Mouse (Mus musculus) stomach, embryonic 14.5 days (tissue): ENCODE measurements around the gene Apoc2. TPM values are rescaled to one million over a fixed set of nuclear protein-coding genes. Genes with fewer than 3 reads are reported as not detected.

ENCODE experiments used
- ATAC-seq: fragments of 200-750 bp; cut with Nextera tagmentation; 2 replicates; pipeline ENCODE4 v1.8.0; 2017; ENCODE audit warnings: low read depth, moderate TSS enrichment; ENCODE audit not compliant: insufficient number of reproducible peaks, insufficient read depth, low FRiP score
- H3K27ac ChIP-seq: fragments of 300-500 bp; sonication (generic); 2 replicates; pipeline ENCODE4 v1.5.1; 2014; ENCODE audit warnings: mild to moderate bottlenecking, low read length, moderate library complexity, mixed read lengths
- H3K27me3 ChIP-seq: fragments of 300-500 bp; sonication (generic); 2 replicates; pipeline ENCODE4 v1.6.1; 2014; ENCODE audit warnings: low read length, control low read depth, mixed read lengths; ENCODE audit not compliant: control insufficient read depth, insufficient read depth
- H3K36me3 ChIP-seq: fragments of 300-500 bp; sonication (generic); 2 replicates; pipeline ENCODE4 v1.6.1; 2014; ENCODE audit warnings: mild to moderate bottlenecking, control low read depth, low read length, moderate library complexity, mixed read lengths; ENCODE audit not compliant: control insufficient read depth, insufficient read depth
- H3K4me1 ChIP-seq: fragments of 300-500 bp; sonication (generic); 2 replicates; pipeline ENCODE4 v1.6.1; 2014; ENCODE audit warnings: low read length, control low read depth, mixed read lengths; ENCODE audit not compliant: control insufficient read depth, insufficient read depth
- H3K4me2 ChIP-seq: fragments of 300-500 bp; sonication (generic); replicated peaks from 2 replicates; pipeline ENCODE4 v1.6.1; 2014; ENCODE audit warnings: low read depth, low read length, control low read depth
- H3K4me3 ChIP-seq: fragments of 300-500 bp; sonication (generic); 2 replicates; pipeline ENCODE4 v1.5.1; 2014; ENCODE audit warnings: low read depth, low read length, control low read depth
- H3K9ac ChIP-seq: fragments of 300-500 bp; sonication (generic); replicated peaks from 2 replicates; pipeline ENCODE4 v1.6.1; 2014; ENCODE audit warnings: low read depth, mild to moderate bottlenecking, control low read depth, low read length, moderate library complexity, mixed read lengths
- H3K9me3 ChIP-seq: fragments of 300-500 bp; sonication (generic); 2 replicates; pipeline ENCODE4 v1.6.1; 2016; ENCODE audit warnings: low read depth, low read length, control low read depth; ENCODE audit not compliant: control insufficient read depth
- WGBS: fragments of 180-500 bp; shearing (Covaris S2); extraction: QIAGEN DNeasy Blood & Tissue Kit; methylation state at CpG from one replicate; pipeline ENCODE4 v1.1.7; 2014; 5-methylcytosine and 5-hydroxymethylcytosine counted together
- polyA plus RNA-seq: library from polyadenylated mRNA; unstranded; fragments of >200 nt; fragmentation: Nextera tagmentation; extraction: Ambion mirVana; gene quantifications from 2 replicates; pipeline ENCODE4 v1.2.1, GENCODE M21; 2014

The Apoc2 gene
- polyA plus RNA-seq, 1 experiment from 2014 or later = 1.9 TPM

- no peaks in the 10 kb centered on the region for H3K27me3 ChIP-seq
- peaks cover 17% of the 10 kb centered on the region for H3K4me1 ChIP-seq
- H3K9ac ChIP-seq = peak within 1 kb of the TSS; percentile 99
- H3K36me3 ChIP-seq = no peaks in the 10 kb centered on the region
- WGBS = under 1% methylated on average over 61 of the region's 63 CpGs
- H3K27ac ChIP-seq = peak within 1 kb of the TSS; percentile 97
- H3K4me2 ChIP-seq = peak within 1 kb of the TSS; percentile 91
- H3K9me3 ChIP-seq = no peaks in the 10 kb centered on the region
- ATAC-seq = peak; percentile 87
- peak within 1 kb of the TSS; percentile 100 for H3K4me3 ChIP-seq
Observed at GRCm38 (mm10) chr7:19664955-19665841, 12.5 kb downstream of the Apoc2 start, which contains the start of gene Clptm1. Gene Clptm1, minus strand, starts transcription at chr7:19665033.

- Histone ChIP-seq H3K9ac (peak overlapping the region; percentile 99), H3K4me3 (peak overlapping the region; percentile 100)
- ATAC-seq = peak; percentile 38
Observed at GRCm38 (mm10) chr7:19664455-19664954, 13.2 kb downstream of the Apoc2 start.

GRCm38 (mm10) chr7:19663940-19664339 lies 13.8 kb downstream of the Apoc2 start:
- peak overlapping the region; percentile 91 for H3K4me2 ChIP-seq
- ATAC-seq = no peak
- no peaks in the 10 kb centered on the region for H3K9me3 ChIP-seq
- H3K27ac ChIP-seq = peak overlapping the region; percentile 63; the same call in 1 of the 2 replicates
- H3K9ac ChIP-seq = peak overlapping the region; percentile 99
- H3K4me3 ChIP-seq = peak overlapping the region; percentile 100
- no peaks in the 10 kb centered on the region for H3K27me3 ChIP-seq
- peaks cover 13% of the 10 kb centered on the region for H3K4me1 ChIP-seq
- 13% methylated on average over 8 of the region's 8 CpGs for WGBS
- no peaks in the 10 kb centered on the region; the same call in 1 of the 2 replicates for H3K36me3 ChIP-seq

More at GRCm38 (mm10) chr7:19664455-19664954, 13.2 kb downstream of the Apoc2 start:
- H3K9me3 ChIP-seq = no peaks in the 10 kb centered on the region
- under 1% methylated on average over 37 of the region's 37 CpGs for WGBS
- no peaks in the 10 kb centered on the region; the same call in 1 of the 2 replicates for H3K36me3 ChIP-seq
- peak overlapping the region; percentile 63 for H3K27ac ChIP-seq
- H3K27me3 ChIP-seq = no peaks in the 10 kb centered on the region
- H3K4me1 ChIP-seq = peaks cover 17% of the 10 kb centered on the region
- peak overlapping the region; percentile 91 for H3K4me2 ChIP-seq

- H3K4me3 ChIP-seq = no peak overlapping the region
- H3K4me1 ChIP-seq = no peaks in the 10 kb centered on the region
- H3K9ac ChIP-seq = no peak overlapping the region
- H3K27ac ChIP-seq = no peak overlapping the region
- H3K9me3 ChIP-seq = no peaks in the 10 kb centered on the region
- no peaks in the 10 kb centered on the region for H3K27me3 ChIP-seq
- ATAC-seq = no peak
- H3K4me2 ChIP-seq = no peak overlapping the region
- peaks cover 49% of the 10 kb centered on the region for H3K36me3 ChIP-seq
- 95% methylated on average over 2 of the region's 2 CpGs for WGBS
Observed at GRCm38 (mm10) chr7:19652614-19653013, 25.1 kb downstream of the Apoc2 start.

GRCm38 (mm10) chr7:19651063-19651786 lies 26.5 kb downstream of the Apoc2 start:
- Histone ChIP-seq H3K4me2 (no peak overlapping the region), H3K36me3 (peaks cover 58% of the 10 kb centered on the region)
- 88% methylated on average over 6 of the region's 6 CpGs for WGBS

GRCm38 (mm10) chr7:19641223-19641622 lies 36.5 kb downstream of the Apoc2 start:
- H3K27me3 ChIP-seq = no peaks in the 10 kb centered on the region
- H3K9me3 ChIP-seq = no peaks in the 10 kb centered on the region
- WGBS = 94% methylated on average over 4 of the region's 4 CpGs
- no peak overlapping the region for H3K4me2 ChIP-seq
- H3K36me3 ChIP-seq = peaks cover 77% of the 10 kb centered on the region
- no peak overlapping the region for H3K9ac ChIP-seq
- ATAC-seq = no peak
- H3K4me1 ChIP-seq = no peaks in the 10 kb centered on the region
- H3K27ac ChIP-seq = no peak overlapping the region
- no peak overlapping the region for H3K4me3 ChIP-seq

More at GRCm38 (mm10) chr7:19651063-19651786, 26.5 kb downstream of the Apoc2 start:
- Histone ChIP-seq H3K27me3 (no peaks in the 10 kb centered on the region), H3K9ac (no peak overlapping the region), H3K4me1 (no peaks in the 10 kb centered on the region), H3K9me3 (no peaks in the 10 kb centered on the region), H3K27ac (no peak overlapping the region), H3K4me3 (no peak overlapping the region)
- ATAC-seq = no peak

- Histone ChIP-seq H3K36me3 (peaks cover 65% of the 10 kb centered on the region), H3K4me3 (no peak overlapping the region), H3K4me2 (no peak overlapping the region), H3K27me3 (no peaks in the 10 kb centered on the region), H3K4me1 (no peaks in the 10 kb centered on the region), H3K9ac (no peak overlapping the region), H3K9me3 (no peaks in the 10 kb centered on the region), H3K27ac (no peak overlapping the region)
- ATAC-seq = no peak
- whole genome bisulfite sequencing = 87% methylated on average over 11 of the region's 11 CpGs
Observed at GRCm38 (mm10) chr7:19635074-19635827, 42.5 kb downstream of the Apoc2 start.

- Histone ChIP-seq H3K4me1 (0 out of 2 replicates have a peak, but pooled peaks cover 3% of the 10 kb centered on the region), H3K9ac (no peak overlapping the region), H3K27me3 (no peaks in the 10 kb centered on the region), H3K27ac (no peak overlapping the region), H3K9me3 (no peaks in the 10 kb centered on the region), H3K36me3 (peaks cover 65% of the 10 kb centered on the region), H3K4me2 (no peak overlapping the region), H3K4me3 (no peak overlapping the region)
- WGBS = 95% methylated on average over 2 of the region's 2 CpGs
- ATAC-seq = no peak
Observed at GRCm38 (mm10) chr7:19634591-19634990, 43.1 kb downstream of the Apoc2 start.
